Mouse (Mus musculus) testis, adult 2 months (tissue): ENCODE measurements around the gene Gm48552. TPM values are rescaled to one million over a fixed set of nuclear protein-coding genes. Genes with fewer than 3 reads are reported as not detected.
A peak's percentile ranks its signal among the peaks of the same experiment; 100 is the strongest.

Experiments used
- H3K27ac ChIP-seq: fragments of 200-500 bp; 2 replicates; pipeline ENCODE4 v1.5.1; 2012; ENCODE audit warnings: low read depth, low read length; ENCODE audit not compliant: control insufficient read depth, insufficient read depth
- H3K27me3 ChIP-seq: fragments of 200-500 bp; 2 replicates; pipeline ENCODE4 v1.6.1; 2012; ENCODE audit warnings: mild to moderate bottlenecking, low read length, moderate library complexity; ENCODE audit not compliant: control insufficient read depth, insufficient read depth
- H3K36me3 ChIP-seq: fragments of 200-500 bp; 2 replicates; pipeline ENCODE4 v1.6.1; 2012; ENCODE audit warnings: mild to moderate bottlenecking, low read length; ENCODE audit not compliant: control insufficient read depth, insufficient read depth
- H3K4me1 ChIP-seq: fragments of 200-500 bp; 2 replicates; pipeline ENCODE4 v1.6.1; 2012; ENCODE audit warnings: low read length; ENCODE audit not compliant: control insufficient read depth, insufficient read depth
- H3K4me3 ChIP-seq: fragments of 200-500 bp; 2 replicates; pipeline ENCODE4 v1.5.1; 2012; ENCODE audit warnings: low read depth, mild to moderate bottlenecking, low read length, moderate library complexity, mixed read lengths; ENCODE audit not compliant: control insufficient read depth
- CTCF ChIP-seq: fragments of 200-500 bp; IDR thresholded peaks from 2 replicates; pipeline ENCODE4 v1.5.1; 2012; ENCODE audit warnings: low read depth, mild to moderate bottlenecking, inconsistent platforms, low read length, moderate library complexity; ENCODE audit not compliant: control insufficient read depth, insufficient read depth, insufficient replicate concordance
- POLR2A ChIP-seq: fragments of 200-500 bp; IDR thresholded peaks from 2 replicates; pipeline ENCODE4 v1.6.1; 2012; ENCODE audit warnings: low read depth, mild to moderate bottlenecking, inconsistent platforms, low read length, moderate library complexity; ENCODE audit not compliant: control insufficient read depth
- polyA plus RNA-seq: library from polyadenylated mRNA; depleted of rRNA; stranded (reverse); fragments of >200 nt; gene quantifications from 2 replicates; pipeline ENCODE4 v1.2.3, GENCODE M21; 2012

Gene Gm48552
- polyA plus RNA-seq, 1 experiment, result not detected

DNA sequence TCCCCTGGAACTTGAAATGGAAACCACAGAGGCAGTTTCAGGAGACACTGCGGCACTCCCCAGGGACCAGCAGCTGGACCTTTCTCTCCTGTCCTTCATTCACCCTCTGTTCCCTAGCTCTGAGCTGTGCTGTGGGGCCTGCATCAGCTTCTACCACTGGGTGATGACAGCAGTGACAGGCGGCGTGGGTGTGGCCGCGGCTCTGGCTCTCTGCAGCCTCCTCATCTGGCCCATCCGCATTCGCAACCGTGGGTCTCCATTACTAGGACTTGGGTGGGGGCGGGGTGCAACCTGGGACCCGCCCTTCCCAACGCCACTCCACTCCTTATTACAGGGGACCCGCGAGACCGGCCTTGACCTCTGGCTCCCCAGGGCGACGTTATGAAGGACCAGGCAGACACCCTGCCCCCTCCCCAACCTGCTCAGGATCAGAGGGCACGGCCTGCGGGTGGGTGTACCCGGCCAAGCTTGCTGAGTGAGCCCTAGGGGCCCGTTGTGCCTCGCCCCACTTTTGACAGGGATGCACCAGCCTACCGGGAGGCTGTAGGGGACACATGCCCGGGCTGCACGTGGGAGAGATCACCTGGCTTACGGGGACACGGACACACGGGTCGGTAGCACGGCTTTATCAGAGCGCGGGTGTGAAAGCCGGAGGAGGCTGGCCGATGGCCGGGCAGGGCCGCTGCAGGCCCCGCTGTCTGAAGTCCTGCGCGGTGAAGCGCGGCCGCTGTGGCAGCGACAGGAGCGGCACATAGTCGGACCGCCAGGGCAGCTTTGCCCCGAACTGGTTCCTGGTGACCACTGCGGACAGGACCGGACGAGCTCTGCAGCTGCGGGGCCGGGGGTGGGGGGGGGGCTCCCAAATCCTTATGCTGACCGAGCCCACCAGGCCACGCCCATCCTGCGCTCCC, 25.1 kb upstream of the Gm48552 start:
- H3K4me3 ChIP-seq, result peak overlapping the region; percentile 83
- H3K27me3 ChIP-seq, result no peaks in the 10 kb centered on the region
- peaks cover 19% of the 10 kb centered on the region for H3K4me1 ChIP-seq
- H3K36me3 ChIP-seq, result no peaks in the 10 kb centered on the region
- H3K27ac ChIP-seq, result peak overlapping the region; percentile 32; the same call in 1 of the 2 replicates
- TF ChIP-seq CTCF (no peak), POLR2A (no peak)

DNA sequence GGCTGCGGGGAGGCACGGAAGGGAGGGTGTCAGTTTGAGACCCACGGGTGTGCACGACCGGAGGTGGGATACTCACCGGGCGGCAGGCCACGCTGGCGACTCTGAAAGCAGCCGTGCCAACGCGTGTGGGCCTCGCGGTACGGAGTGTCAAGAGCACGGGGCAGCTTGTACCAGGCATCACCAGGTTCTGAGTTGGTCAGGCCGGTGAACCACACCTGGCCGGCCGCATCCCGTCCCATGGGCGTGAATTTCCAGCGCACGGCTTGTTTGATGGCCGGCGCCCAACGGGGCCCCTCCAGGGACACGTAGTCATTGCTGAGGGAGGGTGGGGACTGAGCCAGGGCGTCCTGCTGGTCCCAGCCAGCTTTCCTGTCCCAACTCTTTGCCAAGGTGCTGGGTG, 24.1 kb upstream of the Gm48552 start:
- H3K27ac ChIP-seq, result peak overlapping the region; percentile 85
- peak overlapping the region; percentile 83 for H3K4me3 ChIP-seq
- no peaks in the 10 kb centered on the region for H3K27me3 ChIP-seq
- TF ChIP-seq POLR2A (no peak; the same call in 1 of the 2 replicates), CTCF (no peak)
- peaks cover 19% of the 10 kb centered on the region for H3K4me1 ChIP-seq
- H3K36me3 ChIP-seq, result no peaks in the 10 kb centered on the region

DNA sequence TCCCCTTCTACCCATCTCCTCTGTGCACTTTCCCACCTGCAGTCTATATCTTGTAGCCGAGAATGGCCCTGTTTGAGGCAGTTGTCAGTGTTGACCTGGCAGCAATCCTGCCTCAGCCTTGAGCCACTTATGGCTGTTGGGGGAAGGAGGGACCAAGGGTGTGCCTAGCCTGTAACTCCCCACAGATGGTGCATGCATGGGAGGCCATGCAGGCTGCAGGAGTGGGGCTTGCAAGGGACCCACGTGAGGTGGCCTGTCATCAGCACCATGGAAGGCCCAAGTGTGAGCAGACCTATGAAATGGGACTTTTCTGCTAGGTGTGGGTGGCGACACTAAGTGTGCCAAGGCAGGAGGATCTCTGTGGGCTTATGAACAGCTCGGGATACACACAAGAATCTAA, 23.7 kb upstream of the Gm48552 start:
- H3K27ac ChIP-seq, result peak overlapping the region; percentile 85
- H3K4me3 ChIP-seq, result peak overlapping the region; percentile 83
- H3K27me3 ChIP-seq, result no peaks in the 10 kb centered on the region
- no peak for TF ChIP-seq CTCF
- TF ChIP-seq POLR2A, result no peak; the same call in 1 of the 2 replicates
- peaks cover 19% of the 10 kb centered on the region for H3K4me1 ChIP-seq
- H3K36me3 ChIP-seq, result no peaks in the 10 kb centered on the region

DNA sequence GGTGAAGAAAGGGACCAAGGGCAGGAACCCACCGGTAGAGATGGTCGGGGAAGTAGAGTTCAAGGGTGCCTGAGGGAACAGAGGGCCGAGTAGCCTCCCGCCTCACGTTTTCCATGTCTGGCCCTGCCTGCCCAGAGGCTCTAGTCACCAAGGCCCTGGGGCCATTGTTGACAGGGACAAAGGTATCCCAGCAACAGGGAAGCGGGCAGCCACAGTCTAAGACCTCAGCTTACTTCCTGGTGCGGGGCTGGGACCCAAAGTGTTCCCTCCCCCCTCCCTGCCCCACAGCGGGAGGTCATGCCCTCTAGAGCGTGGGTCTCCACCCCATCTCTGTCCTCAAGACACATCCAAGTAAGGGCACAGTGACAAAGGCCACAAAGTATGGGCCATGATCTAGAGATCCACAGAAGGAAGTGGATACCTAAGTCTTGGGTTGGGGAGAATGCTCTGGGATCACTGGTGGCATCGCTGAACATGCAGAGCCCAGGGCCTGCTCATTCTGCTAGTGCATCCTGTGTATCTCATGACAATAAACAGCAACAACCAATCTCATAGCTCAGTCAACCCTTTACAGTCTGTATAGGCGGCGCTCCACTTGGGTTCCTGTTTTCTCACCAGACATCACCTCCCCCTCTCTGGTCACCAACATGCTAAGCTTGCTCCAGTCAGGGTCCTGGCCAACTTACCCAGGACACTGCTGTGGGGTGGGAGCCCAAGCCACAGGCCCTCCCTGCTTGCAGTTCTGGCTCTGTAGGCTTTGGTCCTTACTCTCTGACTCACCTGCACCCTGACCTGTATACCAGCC, 22.9 kb upstream of the Gm48552 start, which contains the start of gene 4930404N11Rik:
4930404N11Rik (minus strand) TSS at position 145 of the 805 bp plus-strand sequence.
- TF ChIP-seq POLR2A, result peak; percentile 80; the same call in 1 of the 2 replicates
- TF ChIP-seq CTCF, result no peak
- Histone ChIP-seq H3K4me3 (peak within 1 kb of the TSS; percentile 83), H3K4me1 (peaks cover 19% of the 10 kb centered on the region), H3K36me3 (no peaks in the 10 kb centered on the region; the same call in 1 of the 2 replicates), H3K27ac (peak within 1 kb of the TSS; percentile 85), H3K27me3 (no peaks in the 10 kb centered on the region)

DNA sequence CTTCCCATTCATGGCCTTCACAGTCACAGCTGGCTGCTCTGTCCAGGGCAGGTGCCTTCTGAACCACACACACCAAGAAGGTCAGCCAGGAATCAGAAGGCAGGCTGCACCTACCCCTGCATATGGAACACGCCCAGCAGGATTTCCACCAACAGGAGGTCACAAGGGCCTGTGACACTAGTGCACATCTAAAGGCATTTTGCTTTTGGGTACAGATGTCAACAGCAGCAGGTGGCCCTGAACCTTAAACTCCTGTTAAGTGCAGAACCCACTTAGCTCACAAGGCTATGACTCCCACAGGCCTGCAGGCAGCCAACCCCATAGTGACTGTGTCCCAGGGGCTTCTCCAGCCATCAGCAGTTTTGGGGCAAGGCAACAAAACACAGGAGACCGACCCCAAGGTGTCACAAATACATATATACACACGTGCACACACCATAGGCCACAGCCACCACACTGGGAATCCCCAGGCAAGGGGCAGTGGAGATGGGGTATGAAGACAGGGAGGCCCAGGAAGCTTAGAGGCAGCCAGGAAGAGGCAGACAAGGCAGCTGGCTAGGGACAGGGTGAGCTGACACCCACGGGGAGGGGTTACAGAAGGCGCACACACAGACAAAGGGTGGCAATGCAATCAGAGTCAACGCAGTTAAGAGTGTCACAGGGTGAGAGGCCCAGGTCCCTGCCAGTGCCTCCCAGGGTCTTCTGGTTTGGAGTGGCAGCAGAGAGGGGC, 22.2 kb upstream of the Gm48552 start:
- TF ChIP-seq CTCF (no peak), POLR2A (peak; percentile 29; the same call in 1 of the 2 replicates)
- no peaks in the 10 kb centered on the region for H3K27me3 ChIP-seq
- H3K36me3 ChIP-seq, result no peaks in the 10 kb centered on the region; the same call in 1 of the 2 replicates
- peaks cover 19% of the 10 kb centered on the region for H3K4me1 ChIP-seq
- peak overlapping the region; percentile 85 for H3K27ac ChIP-seq
- H3K4me3 ChIP-seq, result peak overlapping the region; percentile 83

DNA sequence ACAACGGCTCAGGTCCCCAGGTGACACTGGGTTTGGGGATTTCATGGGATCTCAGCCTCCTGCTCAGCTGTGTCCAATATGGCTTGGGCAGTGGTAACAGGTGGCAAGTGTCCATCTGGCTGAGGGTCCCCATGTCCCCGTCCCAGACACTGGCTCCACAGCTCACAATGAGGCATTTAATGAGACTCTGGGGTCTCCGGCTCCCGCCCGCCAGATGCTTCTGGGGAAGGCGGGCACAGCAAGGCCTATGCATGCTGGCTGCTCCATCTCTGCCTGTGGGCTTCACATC, 21.7 kb upstream of the Gm48552 start:
- Histone ChIP-seq H3K36me3 (no peaks in the 10 kb centered on the region; the same call in 1 of the 2 replicates), H3K4me1 (peaks cover 19% of the 10 kb centered on the region), H3K4me3 (no peak overlapping the region), H3K27me3 (no peaks in the 10 kb centered on the region), H3K27ac (no peak overlapping the region)
- TF ChIP-seq CTCF (no peak), POLR2A (no peak)
